Mouse (Mus musculus) G1E (cell line): ENCODE measurements at regions not wholly inside any gene's neighbourhood (a gene's known extent, or its start where the extent isn't known, plus 50 kb on each side); places are given as distances from the start of the nearest gene placed in this dataset.

Source experiments
- ATAC-seq: 2 replicates; pipeline ENCODE4 v1.8.0; 2016; ENCODE audit warnings: mild to moderate bottlenecking; ENCODE audit not compliant: insufficient number of reproducible peaks, poor library complexity, low FRiP score, severe bottlenecking; ENCODE audit errors: extremely low read depth
- DNase-seq: peaks from one replicate; pipeline ENCODE4 v3.0.0; 2012; ENCODE audit warnings: low spot score
- H3K27me3 ChIP-seq: 2 replicates; pipeline ENCODE4 v1.6.1; 2012; ENCODE audit warnings: mild to moderate bottlenecking, low read length, inconsistent platforms; ENCODE audit not compliant: insufficient read depth
- H3K36me3 ChIP-seq: replicated peaks from 2 replicates; pipeline ENCODE3; 2012; ENCODE audit warnings: mild to moderate bottlenecking, inconsistent platforms
- H3K4me1 ChIP-seq: 2 replicates; pipeline ENCODE4 v1.6.1; 2012; ENCODE audit warnings: low read depth, low read length, inconsistent platforms, mixed read lengths; ENCODE audit not compliant: insufficient read depth
- H3K4me3 ChIP-seq: 2 replicates; pipeline ENCODE4 v1.5.1; 2012; ENCODE audit warnings: low read depth, mild to moderate bottlenecking, inconsistent platforms, low read length, moderate library complexity, mixed read lengths
- H3K9me3 ChIP-seq: replicated peaks from 2 replicates; pipeline ENCODE4 v1.6.1; 2012; ENCODE audit warnings: inconsistent platforms
- CTCF ChIP-seq: IDR thresholded peaks from 2 replicates; pipeline ENCODE4 v1.5.1; 2012; ENCODE audit warnings: low read depth, low read length, inconsistent platforms, mixed read lengths
- GATA1 ChIP-seq: IDR thresholded peaks from 2 replicates; pipeline ENCODE4 v1.6.1; 2012; ENCODE audit warnings: borderline replicate concordance, low read length, inconsistent platforms, mixed read lengths
- GATA2 ChIP-seq: IDR thresholded peaks from 2 replicates; pipeline ENCODE4 v1.6.1; 2012; ENCODE audit warnings: low read depth, low read length, inconsistent platforms, borderline replicate concordance
- POLR2AphosphoS5 ChIP-seq: IDR thresholded peaks from 2 replicates; pipeline ENCODE4 v1.6.1; 2012; ENCODE audit warnings: low read depth, low read length, inconsistent platforms; ENCODE audit not compliant: insufficient replicate concordance
- TAL1 ChIP-seq: conservative IDR thresholded peaks from 2 replicates; pipeline ENCODE4 v1.6.1; 2012; ENCODE audit warnings: low read depth, low read length, inconsistent platforms, mixed read lengths

DNA sequence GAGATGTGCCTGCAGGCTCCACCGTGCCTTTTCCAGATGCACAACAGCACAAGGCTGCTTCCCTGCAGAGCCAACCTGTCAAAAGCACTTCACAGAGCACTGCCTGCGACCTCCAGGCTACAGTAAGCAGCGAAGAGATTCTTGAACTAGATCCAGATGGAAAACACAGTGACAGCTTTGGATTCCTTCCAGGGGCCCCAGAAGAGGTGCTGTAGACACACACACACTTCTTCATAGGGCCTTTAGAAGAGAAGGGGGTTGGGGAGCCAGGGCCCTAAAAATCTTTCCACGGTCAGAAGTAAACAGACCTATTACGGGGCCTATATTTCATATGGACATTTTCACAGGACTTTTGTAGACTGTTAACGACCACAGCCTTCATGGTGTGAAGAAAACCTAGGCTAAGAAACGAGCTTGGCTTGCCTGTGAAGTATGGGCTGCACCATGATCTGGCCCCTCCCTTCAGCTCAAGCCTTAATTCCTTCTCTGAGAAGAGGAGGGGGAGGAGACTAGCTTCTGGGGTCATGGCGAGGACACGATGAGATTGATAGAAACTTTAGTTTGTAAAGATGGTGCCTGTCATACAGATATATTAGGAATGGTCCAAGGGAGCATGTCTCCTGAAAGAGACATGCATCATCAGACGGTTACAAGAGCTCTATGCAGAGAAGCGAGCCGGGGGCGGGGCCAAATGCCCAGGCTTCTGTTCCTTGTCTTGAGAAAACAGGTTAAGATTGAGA is 131.1 kb upstream of the Gas1 start:
- no peaks in the 10 kb centered on the region for H3K36me3 ChIP-seq
- TF ChIP-seq GATA2 = no peak
- TF ChIP-seq TAL1 = no peak
- TF ChIP-seq POLR2AphosphoS5 = no peak
- TF ChIP-seq GATA1 = no peak
- TF ChIP-seq CTCF = no peak
- H3K4me1 ChIP-seq = no peaks in the 10 kb centered on the region
- no peak overlapping the region for H3K4me3 ChIP-seq
- no peaks in the 10 kb centered on the region for H3K27me3 ChIP-seq
- peaks cover 66% of the 10 kb centered on the region for H3K9me3 ChIP-seq
- DNase-seq (no peak), ATAC-seq (no peak)

DNA sequence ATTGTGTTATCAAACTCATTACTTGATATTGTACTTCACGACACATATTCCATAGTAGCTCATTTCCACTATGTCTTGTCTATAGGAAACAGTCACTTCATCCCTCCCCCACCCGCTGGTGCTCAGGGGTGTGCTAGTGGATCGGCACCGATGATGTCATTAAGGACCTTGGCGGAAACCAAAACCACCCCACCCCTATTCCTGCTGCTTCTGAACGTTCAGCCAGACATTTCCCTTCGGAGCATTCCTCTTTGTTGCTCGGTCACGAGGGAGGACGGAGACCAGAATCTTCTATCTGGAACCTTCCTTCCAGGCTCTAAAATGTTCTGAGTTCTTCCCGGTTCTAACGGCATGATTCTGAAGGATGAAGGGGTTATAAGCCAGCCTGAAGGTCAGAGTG is 132.3 kb upstream of the Gas1 start:
- DNase-seq = no peak
- Histone ChIP-seq H3K4me3 (no peak overlapping the region), H3K9me3 (peaks cover 59% of the 10 kb centered on the region), H3K4me1 (no peaks in the 10 kb centered on the region), H3K36me3 (no peaks in the 10 kb centered on the region), H3K27me3 (no peaks in the 10 kb centered on the region)
- TF ChIP-seq TAL1 (no peak), GATA1 (no peak), POLR2AphosphoS5 (no peak), CTCF (no peak), GATA2 (no peak)
- no peak for ATAC-seq

DNA sequence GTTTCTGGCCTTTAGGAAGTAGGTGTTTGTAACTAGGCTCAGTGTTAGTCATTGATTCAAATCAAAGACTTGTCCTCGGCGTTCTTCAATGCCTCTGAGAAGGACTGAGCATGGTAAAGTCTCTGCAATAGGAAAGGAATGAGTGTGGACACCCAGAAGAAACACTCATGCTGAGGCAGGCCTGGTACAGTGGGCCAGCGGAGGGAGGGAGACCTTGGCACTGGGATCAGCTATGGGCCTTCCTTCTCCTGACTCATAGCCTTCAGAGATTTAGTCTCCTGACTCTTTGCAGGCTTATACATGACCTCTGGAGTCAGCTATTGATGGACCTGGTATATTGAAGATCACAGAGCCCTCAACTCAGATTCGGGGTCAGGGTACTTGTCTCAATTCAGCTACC is 132.8 kb upstream of the Gas1 start:
- TF ChIP-seq POLR2AphosphoS5 (no peak), GATA2 (no peak), CTCF (no peak), TAL1 (no peak), GATA1 (no peak)
- peaks cover 59% of the 10 kb centered on the region for H3K9me3 ChIP-seq

DNA sequence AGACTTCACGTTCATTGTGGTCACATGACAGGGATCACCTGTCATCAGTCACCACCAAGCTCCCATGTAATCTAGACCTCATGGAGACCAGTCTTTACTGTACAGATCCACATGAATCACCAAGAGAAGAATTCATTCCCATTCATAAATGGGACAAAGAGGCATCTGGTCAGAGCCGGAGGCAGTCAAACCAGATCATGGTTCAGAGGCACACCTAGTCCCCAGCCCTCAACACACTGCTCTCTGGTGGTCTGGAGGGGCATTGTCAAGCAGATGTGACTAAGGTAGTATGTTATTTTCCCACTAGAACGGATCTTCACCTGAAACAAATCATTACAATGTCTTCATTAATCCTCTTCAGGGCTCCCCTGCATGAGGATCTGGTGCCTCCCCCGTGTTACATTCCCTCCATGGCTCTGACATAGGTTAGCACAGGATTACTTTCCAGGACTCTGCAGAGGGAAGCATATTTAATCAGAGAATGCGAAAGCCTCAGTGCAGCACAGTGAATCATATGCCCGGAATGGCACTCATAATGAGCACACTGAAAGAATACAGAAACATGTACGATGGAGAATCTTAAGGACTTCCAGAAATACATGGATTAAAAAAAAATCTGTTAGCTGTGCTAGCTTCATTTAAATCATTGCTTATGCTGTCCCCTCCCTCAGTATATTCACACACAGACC is 135.4 kb upstream of the Gas1 start:
- Histone ChIP-seq H3K9me3 (peaks cover 67% of the 10 kb centered on the region), H3K36me3 (no peaks in the 10 kb centered on the region), H3K4me3 (no peak overlapping the region), H3K27me3 (no peaks in the 10 kb centered on the region), H3K4me1 (no peaks in the 10 kb centered on the region)
- DNase-seq = no peak
- no peak for ATAC-seq
- TF ChIP-seq CTCF = no peak
- no peak for TF ChIP-seq GATA2
- no peak for TF ChIP-seq GATA1
- no peak for TF ChIP-seq TAL1
- TF ChIP-seq POLR2AphosphoS5 = no peak

More for the DNA sequence above, 132.8 kb upstream of the Gas1 start:
- H3K4me1 ChIP-seq = no peaks in the 10 kb centered on the region
- H3K36me3 ChIP-seq = no peaks in the 10 kb centered on the region
- no peaks in the 10 kb centered on the region for H3K27me3 ChIP-seq
- ATAC-seq = no peak
- DNase-seq = no peak
- H3K4me3 ChIP-seq = no peak overlapping the region

DNA sequence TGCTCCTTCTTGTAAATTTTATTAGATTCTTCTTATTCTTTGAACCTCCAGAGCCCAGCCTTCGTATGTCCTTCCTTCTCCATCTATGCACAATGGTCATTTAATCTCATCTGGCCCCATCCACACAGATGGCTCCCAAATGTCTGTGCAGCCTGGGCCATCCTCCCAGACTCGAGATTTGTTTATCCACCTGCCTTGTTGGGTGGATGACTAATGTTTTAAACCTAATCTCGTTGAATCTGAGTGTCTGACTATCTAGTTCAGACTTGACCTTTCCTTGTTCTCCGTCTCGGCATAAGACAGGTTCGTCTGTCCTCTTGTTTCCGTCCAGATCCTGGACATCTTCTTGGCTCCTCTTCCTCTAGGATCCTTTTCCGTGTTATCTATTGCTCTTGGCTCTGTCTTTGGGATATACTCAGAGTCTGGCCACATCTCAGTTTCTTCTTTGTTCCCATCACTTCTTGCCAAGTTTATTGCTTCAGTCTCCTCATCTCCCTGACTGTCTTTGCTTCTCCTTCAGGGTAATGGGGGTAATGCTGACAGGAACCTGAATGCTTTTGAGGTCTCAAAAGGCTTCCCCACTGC is 141.4 kb upstream of the Gas1 start:
- no peaks in the 10 kb centered on the region for H3K27me3 ChIP-seq
- peaks cover 61% of the 10 kb centered on the region for H3K9me3 ChIP-seq
- no peak for TF ChIP-seq GATA2
- TF ChIP-seq TAL1 = no peak
- TF ChIP-seq CTCF = no peak
- no peak for TF ChIP-seq GATA1
- TF ChIP-seq POLR2AphosphoS5 = no peak
- DNase-seq = no peak
- H3K36me3 ChIP-seq = no peaks in the 10 kb centered on the region
- no peak overlapping the region for H3K4me3 ChIP-seq
- ATAC-seq = no peak
- no peaks in the 10 kb centered on the region for H3K4me1 ChIP-seq

DNA sequence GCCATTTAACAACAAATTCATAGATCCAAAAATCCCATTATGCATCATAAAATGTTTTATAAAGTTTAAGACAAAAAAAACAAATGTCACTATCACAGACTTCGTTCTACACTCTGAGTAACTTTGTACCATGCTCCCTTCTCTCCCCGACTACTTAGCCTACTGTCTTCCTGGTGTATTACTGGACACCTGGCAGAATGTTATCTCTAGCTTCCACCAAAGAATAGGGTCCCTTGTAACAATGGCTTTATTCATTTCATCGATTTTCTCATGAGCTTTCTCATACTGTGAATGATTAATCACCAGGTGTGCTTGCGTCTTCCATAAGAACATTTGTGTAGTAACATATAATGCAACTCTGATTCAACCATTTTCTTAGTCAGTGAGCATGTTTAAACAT is 142.1 kb upstream of the Gas1 start:
- no peak overlapping the region for H3K4me3 ChIP-seq
- peaks cover 59% of the 10 kb centered on the region for H3K9me3 ChIP-seq
- DNase-seq (no peak), ATAC-seq (no peak)
- no peak for TF ChIP-seq GATA1
- TF ChIP-seq TAL1 = no peak
- no peak for TF ChIP-seq GATA2
- TF ChIP-seq CTCF = no peak
- no peaks in the 10 kb centered on the region for H3K4me1 ChIP-seq
- no peaks in the 10 kb centered on the region for H3K27me3 ChIP-seq
- H3K36me3 ChIP-seq = no peaks in the 10 kb centered on the region
